Mouse (Mus musculus): ENCODE data around the gene Ccne1. TPM values are rescaled to one million over a fixed set of nuclear protein-coding genes. Genes with fewer than 3 reads are reported as not detected.

Ccne1 gene
- 2.2 TPM for polyA plus RNA-seq (2017; shearing (Covaris generic))

DNA sequence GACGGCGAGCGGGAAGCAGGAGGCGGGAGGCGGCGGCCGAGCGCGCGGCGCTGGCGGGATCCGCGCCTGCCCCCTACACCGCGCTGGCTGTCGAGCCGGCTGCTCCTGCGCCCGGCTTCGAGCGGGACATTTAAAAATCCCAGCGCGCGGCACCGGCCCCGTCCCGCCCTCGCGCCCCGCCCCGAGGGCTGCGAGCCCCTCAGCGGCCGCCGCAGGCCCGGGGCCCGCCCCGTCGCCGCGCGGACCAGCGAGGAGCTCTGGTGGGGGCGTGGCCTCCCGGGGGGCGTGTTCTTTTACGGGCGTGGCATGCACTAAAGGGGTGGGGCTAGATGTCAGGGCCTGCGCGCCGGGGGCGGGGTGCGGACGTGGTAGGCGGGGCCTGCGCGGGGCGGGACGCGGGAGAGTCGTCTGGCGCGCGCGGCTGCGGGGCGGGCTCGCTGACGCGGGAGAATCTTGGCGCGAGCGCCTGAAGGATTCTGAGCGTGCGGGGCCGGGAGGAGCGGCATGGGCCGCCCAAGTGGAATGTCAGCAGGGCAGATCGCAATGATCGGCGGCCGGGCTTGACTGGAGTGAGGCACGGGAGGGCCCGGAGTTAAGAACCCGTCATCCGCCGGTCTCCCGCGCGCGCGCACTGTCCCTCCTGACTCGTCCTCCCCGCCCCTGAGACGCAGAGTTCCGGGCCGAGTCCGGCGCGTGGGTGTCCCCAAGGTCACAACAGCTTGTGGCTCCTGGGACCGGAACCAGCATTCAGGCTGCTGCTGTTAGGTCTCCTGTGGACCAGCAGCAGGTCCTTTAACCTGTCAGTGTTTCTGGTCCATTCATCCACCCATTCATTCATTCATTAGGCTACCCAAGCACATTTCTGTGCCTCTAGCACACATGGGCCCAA is at the start of gene Ccne1:
Gene Ccne1, minus strand, starts transcription at position 164 of the 889 bp plus-strand sequence.

Other genes with a start within 250 kb of the Ccne1 start
- gene Uri1, start 84.0 kb downstream of the Ccne1 start, polyA plus RNA-seq (2017; shearing (Covaris generic)), result 57.0 TPM
- gene 1600014C10Rik, start 75.7 kb upstream of the Ccne1 start, polyA plus RNA-seq (2017; shearing (Covaris generic)), result 29.5 TPM
- 1.3 TPM for gene Plekhf1, start 120.5 kb upstream of the Ccne1 start, polyA plus RNA-seq (2017; shearing (Covaris generic))
- gene Pop4, start 163.9 kb upstream of the Ccne1 start, polyA plus RNA-seq (2017; shearing (Covaris generic)), result 39.6 TPM

Measured in effector memory CD4-positive, alpha-beta T cell, adult 7 months (primary cell).